Mouse (Mus musculus): ENCODE data around the gene Nt5c3.

Nt5c3 gene

GRCm38 (mm10) chr6:56837621-56838020 lies 86.1 kb downstream of the Nt5c3 start:
- in situ Hi-C loops (cut with MseI, MboI): no loop called here

GRCm38 (mm10) chr6:56837166-56837565 lies 86.6 kb downstream of the Nt5c3 start:
- in situ Hi-C loops (cut with MseI, MboI): no loop called here

GRCm38 (mm10) chr6:56835532-56835931 lies 88.2 kb downstream of the Nt5c3 start:
- in situ Hi-C loops (cut with MseI, MboI): no loop called here

GRCm38 (mm10) chr6:56834769-56835168 lies 89.0 kb downstream of the Nt5c3 start:
- in situ Hi-C loops (cut with MseI, MboI): no loop called here

GRCm38 (mm10) chr6:56832830-56833229 lies 90.9 kb downstream of the Nt5c3 start:
- in situ Hi-C loops (cut with MseI, MboI): no loop called here

GRCm38 (mm10) chr6:56832407-56832796 lies 91.3 kb downstream of the Nt5c3 start:
- in situ Hi-C loops (cut with MseI, MboI): no loop called here

All from mouse trophoblast stem cell (cell line).